Mouse (Mus musculus) thymus, adult 2 months (tissue): Measurements from ENCODE around the gene Gm20388.

Experiments used
- CTCF ChIP-seq: fragments of 200-500 bp; IDR thresholded peaks from 2 replicates; pipeline ENCODE4 v1.5.1; 2012; ENCODE audit warnings: mild to moderate bottlenecking, control low read depth, low read length, moderate library complexity, borderline replicate concordance; ENCODE audit not compliant: control insufficient read depth, poor library complexity, insufficient read depth; ENCODE audit errors: extremely low read depth
- POLR2A ChIP-seq: fragments of 200-500 bp; IDR thresholded peaks from 2 replicates; pipeline ENCODE4 v1.6.1; 2012; ENCODE audit warnings: mild to moderate bottlenecking, low read length, control low read depth, moderate library complexity; ENCODE audit not compliant: control insufficient read depth, poor library complexity, insufficient read depth; ENCODE audit errors: extremely low read depth

DNA sequence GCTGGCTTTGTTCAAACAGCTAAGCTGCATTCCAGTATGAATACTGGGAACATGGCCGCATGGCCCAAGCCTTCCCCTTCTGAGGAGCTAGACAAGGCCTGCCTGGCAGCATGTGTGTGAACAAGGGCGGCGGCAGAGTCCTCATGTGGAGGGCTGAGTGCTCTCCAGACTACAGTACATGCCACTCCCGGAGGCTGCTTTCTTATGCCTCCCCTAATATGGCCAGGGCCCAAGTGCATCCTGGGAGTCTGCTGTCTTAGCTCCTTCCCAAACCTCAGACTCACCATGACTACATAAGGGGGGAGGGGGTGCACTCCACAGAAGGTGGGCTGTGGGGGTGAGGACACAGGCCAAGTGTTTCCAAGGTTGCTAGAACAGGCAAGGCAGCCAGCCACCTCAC lies 1882.0 kb downstream of the Gm20388 start:
- TF ChIP-seq CTCF: no peak
- no peak for TF ChIP-seq POLR2A
